ENCODE assay signal across 8 mouse cellular contexts in genomic region chr11:86684126-86685012, GRCm38 (mm10). TPM values are rescaled to one million over a fixed set of nuclear protein-coding genes. Genes with fewer than 3 reads are reported as not detected.
A peak's percentile ranks its signal among the peaks of the same experiment; 100 is the strongest.
DNase-seq lines count a peak whose midpoint lies in the region; ATAC-seq and TF ChIP-seq lines count a peak whose summit lies in the region.

No protein-coding gene starts in this region.

- peak overlapping the region; percentile 17 for H3K27ac ChIP-seq in kidney, adult 2 months (ENCODE audit: insufficient read depth, low read depth, low read length)
- peak overlapping the region; percentile 93 for H3K27ac ChIP-seq in hindbrain, embryonic 15.5 days (replicated peaks)
- peak overlapping the region; percentile 87 for H3K27ac ChIP-seq in midbrain, embryonic 15.5 days

- TF ChIP-seq POLR2A in kidney, adult 2 months (IDR thresholded peaks at IDR 0.05; ENCODE audit: low read depth, low read length), result no peak
- peak; percentile 43; the same call in 1 of the 2 replicates for TF ChIP-seq POLR2A in brain, embryonic 14.5 days (IDR thresholded peaks at IDR 0.05; ENCODE audit: borderline replicate concordance, extremely low read depth, insufficient read depth, insufficient read length, poor library complexity, severe bottlenecking)

- peak overlapping the region; percentile 98 for H3K4me3 ChIP-seq in kidney, adult 2 months (ENCODE audit: insufficient read depth, low read depth, low read length)
- H3K4me3 ChIP-seq in hindbrain, embryonic 15.5 days, result peak overlapping the region; percentile 96
- H3K4me3 ChIP-seq in midbrain, embryonic 15.5 days, result peak overlapping the region; percentile 75

- H3K9me3 ChIP-seq in hindbrain, embryonic 15.5 days, result no peaks in the 10 kb centered on the region
- no peaks in the 10 kb centered on the region for H3K9me3 ChIP-seq in midbrain, embryonic 15.5 days

- 4% methylated on average over 20 of the region's 20 CpGs for WGBS in kidney, adult 2 months
- WGBS in hindbrain, embryonic 15.5 days, result 11% methylated on average over 20 of the region's 20 CpGs
- 9% methylated on average over 20 of the region's 20 CpGs for WGBS in midbrain, embryonic 15.5 days

- no peak for TF ChIP-seq CTCF in kidney, adult 2 months (conservative IDR thresholded peaks at IDR 0.05; ENCODE audit: insufficient read depth, insufficient read length, low read depth, low read length)
- TF ChIP-seq CTCF in brain, embryonic 14.5 days (IDR thresholded peaks at IDR 0.05; ENCODE audit: borderline replicate concordance, extremely low read depth, insufficient read depth, insufficient read length), result no peak

- H3K4me2 ChIP-seq in hindbrain, embryonic 15.5 days, result peak overlapping the region; percentile 85
- peak overlapping the region; percentile 67 for H3K4me2 ChIP-seq in midbrain, embryonic 15.5 days

- peak overlapping the region; percentile 97 for H3K9ac ChIP-seq in hindbrain, embryonic 15.5 days
- peak overlapping the region; percentile 90 for H3K9ac ChIP-seq in midbrain, embryonic 15.5 days

- no peaks in the 10 kb centered on the region for H3K36me3 ChIP-seq in kidney, adult 2 months (ENCODE audit: control insufficient read depth, insufficient read depth, low read length)
- H3K36me3 ChIP-seq in hindbrain, embryonic 15.5 days, result peaks cover 2% of the 10 kb centered on the region; the same call in 1 of the 2 replicates
- H3K36me3 ChIP-seq in midbrain, embryonic 15.5 days (replicated peaks), result no peaks in the 10 kb centered on the region

- H3K4me1 ChIP-seq in kidney, adult 2 months (ENCODE audit: control insufficient read depth, insufficient read depth, low read length), result peaks cover under 1% of the 10 kb centered on the region; the same call in 1 of the 2 replicates
- peaks cover 34% of the 10 kb centered on the region for H3K4me1 ChIP-seq in hindbrain, embryonic 15.5 days (replicated peaks)
- peaks cover 39% of the 10 kb centered on the region for H3K4me1 ChIP-seq in midbrain, embryonic 15.5 days

- ATAC-seq in hindbrain, embryonic 15.5 days (ENCODE audit: low FRiP score, low read depth), result no peak
- no peak for ATAC-seq in midbrain, embryonic 15.5 days (replicated peaks)
- no peak for ATAC-seq in monocyte, adult 5-6 weeks (replicated peaks; ENCODE audit: insufficient number of reproducible peaks, low FRiP score, low TSS enrichment, poor library complexity, severe bottlenecking)

- DNase-seq in kidney, adult 2 months, result no peak
- no peak for DNase-seq in kidney, postnatal 10 days
- no peak for DNase-seq in brain, embryonic 14.5 days (ENCODE audit: low read depth)
- DNase-seq in spleen, adult 12 weeks (ENCODE audit: low spot score), result no peak
- DNase-seq in adrenal gland, adult 2 months, result no peak

- H3K27me3 ChIP-seq in kidney, adult 2 months (replicated peaks; ENCODE audit: control insufficient read depth, insufficient read depth, low read length), result no peaks in the 10 kb centered on the region
- H3K27me3 ChIP-seq in hindbrain, embryonic 15.5 days, result no peaks in the 10 kb centered on the region
- H3K27me3 ChIP-seq in midbrain, embryonic 15.5 days (replicated peaks), result no peaks in the 10 kb centered on the region

RNA-seq across cellular contexts. Expression of gene Ptrh2, which starts 0.6 kb away (rescaled TPM):
- polyA plus RNA-seq in kidney, adult 2 months (2012; rRNA removed), result 4.0 and 6.0 TPM in 2 replicates
- 17.5 and 18.9 TPM in 2 replicates for polyA plus RNA-seq in brain, embryonic 14.5 days (2012; rRNA removed)
- 28.2 and 29.9 TPM in 2 replicates for polyA plus RNA-seq in hindbrain, embryonic 15.5 days (2015; fragmentation: Nextera tagmentation; extraction: Ambion mirVana)
- polyA plus RNA-seq in midbrain, embryonic 15.5 days (2015; fragmentation: Nextera tagmentation; extraction: Ambion mirVana), result 30.6 and 30.7 TPM in 2 replicates
- total RNA-seq in monocyte, adult 5-6 weeks (2017), result 7.6 to 9.9 TPM (median 9.0 TPM) in 3 replicates
- total RNA-seq in adrenal gland, adult 2 months (2021), result 10 to 100 TPM; 11.7 to 17.4 TPM
- polyA plus RNA-seq in adrenal gland, adult 2 months (2012; rRNA removed), result 3.0 and 6.2 TPM in 2 replicates

RNA-seq across cellular contexts. Expression of gene Vmp1, which starts 0.7 kb away (rescaled TPM):
- 48.9 and 55.3 TPM in 2 replicates for polyA plus RNA-seq in kidney, adult 2 months (2012; rRNA removed)
- 39.6 and 50.2 TPM in 2 replicates for polyA plus RNA-seq in brain, embryonic 14.5 days (2012; rRNA removed)
- 114 and 120 TPM in 2 replicates for polyA plus RNA-seq in hindbrain, embryonic 15.5 days (2015; fragmentation: Nextera tagmentation; extraction: Ambion mirVana)
- 111 TPM in 2 replicates for polyA plus RNA-seq in midbrain, embryonic 15.5 days (2015; fragmentation: Nextera tagmentation; extraction: Ambion mirVana)
- total RNA-seq in monocyte, adult 5-6 weeks (2017), result 123 to 188 TPM (median 140 TPM) in 3 replicates
- total RNA-seq in adrenal gland, adult 2 months (2021), result 100 to 1,000 TPM; 124 to 139 TPM
- polyA plus RNA-seq in adrenal gland, adult 2 months (2012; rRNA removed), result 12.9 and 18.3 TPM in 2 replicates

Comparison
In these comparisons a context has a peak if more than half of its experiments do, and no peak if none do; other contexts are left out.
1. H3K27ac ChIP-seq: peak in every context shown above with its lines; median percentile 93 in hindbrain, embryonic 15.5 days; 87 in midbrain, embryonic 15.5 days; 17 in kidney, adult 2 months.